25 mouse cellular contexts compared by ENCODE assay signal in genomic region chr2:124171718-124172117, GRCm38 (mm10).
A peak's percentile ranks its signal among the peaks of the same experiment; 100 is the strongest.
DNase-seq lines count a peak whose midpoint lies in the region; ATAC-seq and TF ChIP-seq lines count a peak whose summit lies in the region.
"Had no signal": no experiment of that assay in that cellular context is flagged by ENCODE, and none has a peak within 500 bp of the region (broad histone marks: within the 10 kb centered on the region; RNA-seq: fewer than 3 reads in every experiment).

No protein-coding gene starts in this region.

- H3K9me3 ChIP-seq in embryonic facial prominence, embryonic 11.5 days (replicated peaks; ENCODE audit: control insufficient read depth, low read length) = no peaks in the 10 kb centered on the region
- no peaks in the 10 kb centered on the region for H3K9me3 ChIP-seq in embryonic facial prominence, embryonic 10.5 days
- H3K9me3 ChIP-seq in midbrain, embryonic 12.5 days = no peaks in the 10 kb centered on the region
- no peaks in the 10 kb centered on the region for H3K9me3 ChIP-seq in intestine, postnatal 0 days (ENCODE audit: control insufficient read depth)
- H3K9me3 ChIP-seq: embryonic facial prominence, embryonic 13.5 days; heart, embryonic 10.5 days; hindbrain, embryonic 10.5 days; kidney, embryonic 15.5 days; lung, embryonic 15.5 days; neural tube, embryonic 12.5 days; stomach, embryonic 15.5 days had no signal

- no peak overlapping the region for H3K4me2 ChIP-seq in embryonic facial prominence, embryonic 11.5 days (ENCODE audit: low read depth, low read length)
- H3K4me2 ChIP-seq in midbrain, embryonic 12.5 days (replicated peaks) = no peak overlapping the region
- no peak overlapping the region for H3K4me2 ChIP-seq in intestine, postnatal 0 days (replicated peaks; ENCODE audit: low read depth)
- H3K4me2 ChIP-seq: embryonic facial prominence, embryonic 13.5 days; kidney, embryonic 15.5 days; lung, embryonic 15.5 days; neural tube, embryonic 12.5 days; stomach, embryonic 15.5 days had no signal

- TF ChIP-seq POLR2A in olfactory bulb, adult 2 months (IDR thresholded peaks at IDR 0.05; ENCODE audit: insufficient read depth, low read depth, low read length) = no peak

- no peaks in the 10 kb centered on the region for H3K27me3 ChIP-seq in embryonic facial prominence, embryonic 11.5 days (ENCODE audit: control insufficient read depth, insufficient read depth, low read length)
- H3K27me3 ChIP-seq in embryonic facial prominence, embryonic 10.5 days (replicated peaks; ENCODE audit: low read depth, poor library complexity, severe bottlenecking) = no peaks in the 10 kb centered on the region
- no peaks in the 10 kb centered on the region for H3K27me3 ChIP-seq in midbrain, embryonic 12.5 days
- H3K27me3 ChIP-seq in intestine, postnatal 0 days (replicated peaks; ENCODE audit: control insufficient read depth, insufficient read depth, low read length) = no peaks in the 10 kb centered on the region
- H3K27me3 ChIP-seq: embryonic facial prominence, embryonic 13.5 days; kidney, embryonic 15.5 days; lung, embryonic 15.5 days; neural tube, embryonic 12.5 days; stomach, embryonic 15.5 days had no signal

- WGBS in embryonic facial prominence, embryonic 11.5 days = 61% methylated on average over 3 of the region's 3 CpGs
- WGBS in embryonic facial prominence, embryonic 10.5 days = 61% methylated on average over 3 of the region's 3 CpGs
- WGBS in midbrain, embryonic 12.5 days = 21% methylated on average over 3 of the region's 3 CpGs
- WGBS in olfactory bulb, adult 2 months = 60% methylated on average over 3 of the region's 3 CpGs
- 84% methylated on average over 3 of the region's 3 CpGs for WGBS in intestine, postnatal 0 days

- no peak overlapping the region for H3K27ac ChIP-seq in embryonic facial prominence, embryonic 11.5 days (replicated peaks; ENCODE audit: low read depth, low read length)
- H3K27ac ChIP-seq in embryonic facial prominence, embryonic 10.5 days (replicated peaks) = no peak overlapping the region
- peak overlapping the region; percentile 51; the same call in 1 of the 2 replicates for H3K27ac ChIP-seq in layer of hippocampus, adult 2 months
- H3K27ac ChIP-seq in midbrain, embryonic 12.5 days (replicated peaks) = no peak overlapping the region
- H3K27ac ChIP-seq in olfactory bulb, adult 2 months (ENCODE audit: insufficient read depth, low read depth, low read length) = peak overlapping the region; percentile 62; the same call in 1 of the 2 replicates
- no peak overlapping the region for H3K27ac ChIP-seq in intestine, postnatal 0 days (ENCODE audit: low read depth, low read length)
- H3K27ac ChIP-seq: embryonic facial prominence, embryonic 13.5 days; heart, embryonic 10.5 days; kidney, embryonic 15.5 days; liver, embryonic 14.5 days; lung, embryonic 15.5 days; neural tube, embryonic 12.5 days; stomach, embryonic 15.5 days had no signal

- H3K4me1 ChIP-seq in embryonic facial prominence, embryonic 11.5 days (ENCODE audit: control insufficient read depth, insufficient read depth, low read length) = no peaks in the 10 kb centered on the region
- no peaks in the 10 kb centered on the region for H3K4me1 ChIP-seq in embryonic facial prominence, embryonic 10.5 days
- H3K4me1 ChIP-seq in midbrain, embryonic 12.5 days = peaks cover 19% of the 10 kb centered on the region
- H3K4me1 ChIP-seq in olfactory bulb, adult 2 months (ENCODE audit: control insufficient read depth, insufficient read depth, low read length) = no peaks in the 10 kb centered on the region
- H3K4me1 ChIP-seq in intestine, postnatal 0 days (replicated peaks; ENCODE audit: control insufficient read depth, insufficient read depth, low read length) = no peaks in the 10 kb centered on the region
- H3K4me1 ChIP-seq: heart, embryonic 10.5 days; stomach, embryonic 15.5 days had no signal

- no peak for TF ChIP-seq CTCF in layer of hippocampus, adult 2 months (conservative IDR thresholded peaks at IDR 0.05)
- TF ChIP-seq CTCF in olfactory bulb, adult 2 months (IDR thresholded peaks at IDR 0.05; ENCODE audit: insufficient read depth, low read depth, low read length) = no peak
- no peak for TF ChIP-seq CTCF in intestine, postnatal 0 days (IDR thresholded peaks at IDR 0.05; ENCODE audit: low read depth)

- 0 out of 2 replicates have a peak, but pooled peaks have one; percentile 18 for ATAC-seq in embryonic facial prominence, embryonic 11.5 days (replicated peaks; ENCODE audit: insufficient number of reproducible peaks, low FRiP score, low TSS enrichment, low read depth)
- ATAC-seq in midbrain, embryonic 12.5 days (ENCODE audit: low FRiP score, low read depth) = peak; percentile 71; the same call in 1 of the 2 replicates
- no peak for ATAC-seq in intestine, postnatal 0 days
- no peak for ATAC-seq in megakaryocyte-erythroid progenitor cell, adult 5-6 weeks (replicated peaks; ENCODE audit: low FRiP score, low TSS enrichment, poor library complexity, severe bottlenecking)
- ATAC-seq: CD4-positive, CD25-positive, alpha-beta regulatory T cell, adult 4 months; intestine, embryonic 16.5 days had no signal

- no peak overlapping the region for H3K9ac ChIP-seq in embryonic facial prominence, embryonic 11.5 days (replicated peaks; ENCODE audit: low read length)
- H3K9ac ChIP-seq in midbrain, embryonic 12.5 days (replicated peaks) = no peak overlapping the region
- H3K9ac ChIP-seq in intestine, postnatal 0 days (ENCODE audit: low read depth, low read length) = no peak overlapping the region
- H3K9ac ChIP-seq: embryonic facial prominence, embryonic 13.5 days; kidney, embryonic 15.5 days; liver, embryonic 14.5 days; lung, embryonic 15.5 days; neural tube, embryonic 12.5 days; stomach, embryonic 15.5 days had no signal

- DNase-seq in embryonic facial prominence, embryonic 11.5 days (ENCODE audit: low spot score) = peak; percentile 6
- no peak for DNase-seq in embryonic facial prominence, embryonic 10.5 days (ENCODE audit: low spot score)
- no peak for DNase-seq in layer of hippocampus, adult 2 months (ENCODE audit: low spot score in 2 of 2)
- DNase-seq in layer of hippocampus, postnatal 10 days (ENCODE audit: low spot score in 2 of 2) = no peak
- DNase-seq: adrenal gland, postnatal 36 days; cerebellum, adult 8-10 months; gastrocnemius, postnatal 36 days; lung, postnatal 4 days; right cerebral cortex, postnatal 14 days; spleen, adult 18-20 months; thymus, adult 18-20 months had no signal

- no peak overlapping the region for H3K4me3 ChIP-seq in embryonic facial prominence, embryonic 11.5 days (ENCODE audit: low read depth, low read length)
- H3K4me3 ChIP-seq in embryonic facial prominence, embryonic 10.5 days = no peak overlapping the region
- H3K4me3 ChIP-seq in layer of hippocampus, adult 2 months = no peak overlapping the region
- H3K4me3 ChIP-seq in midbrain, embryonic 12.5 days = no peak overlapping the region
- H3K4me3 ChIP-seq in olfactory bulb, adult 2 months (ENCODE audit: insufficient read depth, low read depth, low read length) = no peak overlapping the region
- no peak overlapping the region for H3K4me3 ChIP-seq in intestine, postnatal 0 days (ENCODE audit: low read depth, low read length)
- H3K4me3 ChIP-seq: embryonic facial prominence, embryonic 13.5 days; heart, embryonic 10.5 days; hindbrain, embryonic 10.5 days; kidney, embryonic 15.5 days; lung, embryonic 15.5 days; neural tube, embryonic 12.5 days; stomach, embryonic 15.5 days had no signal

- H3K36me3 ChIP-seq in embryonic facial prominence, embryonic 11.5 days (replicated peaks; ENCODE audit: control insufficient read depth, insufficient read depth, low read depth, low read length) = no peaks in the 10 kb centered on the region
- no peaks in the 10 kb centered on the region for H3K36me3 ChIP-seq in embryonic facial prominence, embryonic 10.5 days (replicated peaks)
- no peaks in the 10 kb centered on the region for H3K36me3 ChIP-seq in midbrain, embryonic 12.5 days
- no peaks in the 10 kb centered on the region for H3K36me3 ChIP-seq in intestine, postnatal 0 days (ENCODE audit: control insufficient read depth, insufficient read depth)
- H3K36me3 ChIP-seq: embryonic facial prominence, embryonic 13.5 days; heart, embryonic 10.5 days; hindbrain, embryonic 10.5 days; kidney, embryonic 15.5 days; lung, embryonic 15.5 days; neural tube, embryonic 12.5 days; stomach, embryonic 15.5 days had no signal

Comparison
In these comparisons a context has a peak if more than half of its experiments do, and no peak if none do; other contexts are left out.
1. ATAC-seq: peak in embryonic facial prominence, embryonic 11.5 days (single experiment) and midbrain, embryonic 12.5 days (single experiment); none in intestine, postnatal 0 days (single experiment) and megakaryocyte-erythroid progenitor cell, adult 5-6 weeks (single experiment).
2. H3K27ac ChIP-seq: peak in layer of hippocampus, adult 2 months (single experiment) and olfactory bulb, adult 2 months (single experiment); none in embryonic facial prominence, embryonic 11.5 days (single experiment), embryonic facial prominence, embryonic 10.5 days (single experiment), midbrain, embryonic 12.5 days (single experiment) and intestine, postnatal 0 days (single experiment).